Mouse (Mus musculus) liver, postnatal 0 days (tissue): Measurements from ENCODE around the gene Cd59b.

Source experiments
- CTCF ChIP-seq: sonication (generic); IDR thresholded peaks from 2 replicates; pipeline ENCODE4 v1.5.1; 2016; ENCODE audit warnings: antibody characterized with exemption, low read depth
- EP300 ChIP-seq: IDR thresholded peaks from 2 replicates; pipeline ENCODE4 v1.6.1; 2016; ENCODE audit warnings: antibody characterized with exemption, low read depth, mild to moderate bottlenecking

DNA sequence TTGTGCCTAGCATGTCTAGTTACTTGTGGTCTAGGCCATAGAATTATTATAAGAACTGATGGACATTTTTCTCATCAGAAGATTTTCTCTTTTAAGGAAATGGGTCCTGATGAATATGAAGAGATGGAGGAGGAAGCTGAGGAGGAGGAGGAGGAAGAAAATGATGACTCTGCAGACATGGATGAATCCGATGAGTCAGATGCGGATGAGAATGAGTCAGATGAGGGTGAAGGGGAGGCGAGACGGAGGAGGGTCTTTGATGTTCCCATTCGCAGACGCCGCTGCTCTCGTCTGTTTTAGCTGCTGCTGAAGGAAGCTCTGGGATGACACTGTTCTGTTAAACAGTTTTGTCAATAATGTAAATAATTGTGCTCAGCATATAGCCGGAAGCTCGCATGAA, 9.9 kb upstream of the Cd59b start:
- TF ChIP-seq CTCF (no peak), EP300 (no peak)
